Mouse (Mus musculus) stomach, postnatal 0 days (tissue): ENCODE results near the gene Rad21l.

Source experiments
- CTCF ChIP-seq: IDR thresholded peaks from 2 replicates; pipeline ENCODE4 v1.5.1; 2016; ENCODE audit warnings: antibody characterized with exemption, low read depth, mild to moderate bottlenecking, moderate library complexity
- EP300 ChIP-seq: optimal IDR thresholded peaks from 2 replicates; pipeline ENCODE3; 2016; ENCODE audit warnings: antibody characterized with exemption

GRCm38 (mm10) chr2:151629310-151629709, 39.0 kb downstream of the Rad21l start:
- TF ChIP-seq CTCF (no peak), EP300 (no peak)
